Comparison of ENCODE assay signal across 12 mouse cellular contexts in the genomic region with DNA sequence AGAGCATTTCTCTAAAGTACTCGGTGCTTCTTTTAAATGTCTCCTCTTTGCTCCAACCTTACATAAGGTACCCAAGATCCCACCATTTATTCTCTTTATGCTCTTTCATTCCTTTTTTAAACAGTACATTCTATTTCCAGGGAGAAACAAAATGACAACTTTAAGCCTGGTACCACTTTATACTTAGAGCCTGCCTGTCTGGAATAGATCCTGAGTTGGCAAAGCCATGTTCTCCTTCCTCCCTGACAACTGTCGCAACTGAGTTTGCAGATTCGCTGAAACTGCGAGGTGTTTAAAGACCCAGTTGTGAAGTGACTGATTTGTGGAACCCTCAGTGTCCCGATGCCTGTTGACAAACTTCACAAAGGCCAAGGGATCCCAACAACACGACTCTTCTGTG.
"Had no signal": no experiment of that assay in that cellular context is flagged by ENCODE, and none has a peak within 500 bp of the region (broad histone marks: within the 10 kb centered on the region; RNA-seq: fewer than 3 reads in every experiment).

No protein-coding gene starts in this region.

- H3K36me3 ChIP-seq: kidney, embryonic 15.5 days; limb, embryonic 13.5 days; midbrain, embryonic 13.5 days had no signal

- H3K4me1 ChIP-seq: kidney, embryonic 15.5 days; limb, embryonic 13.5 days; midbrain, embryonic 13.5 days had no signal

- H3K4me3 ChIP-seq: kidney, embryonic 15.5 days; limb, embryonic 13.5 days; midbrain, embryonic 13.5 days; myocyte had no signal

- H3K4me2 ChIP-seq: kidney, embryonic 15.5 days; limb, embryonic 13.5 days; midbrain, embryonic 13.5 days had no signal

- ATAC-seq: intestine, embryonic 16.5 days; lung, postnatal 0 days; midbrain, embryonic 13.5 days had no signal

- H3K27me3 ChIP-seq: kidney, embryonic 15.5 days; limb, embryonic 13.5 days; midbrain, embryonic 13.5 days had no signal

- H3K27ac ChIP-seq: kidney, embryonic 15.5 days; limb, embryonic 13.5 days; liver, embryonic 14.5 days; midbrain, embryonic 13.5 days had no signal

- H3K9ac ChIP-seq: kidney, embryonic 15.5 days; limb, embryonic 13.5 days; liver, embryonic 14.5 days; midbrain, embryonic 13.5 days had no signal

- DNase-seq: kidney, adult 2 months; kidney, postnatal 14 days; lung, adult 2 months; lung, postnatal 36 days; thymus, postnatal 4 days had no signal
